In genomic region chr14:116632181-116632580, GRCm38 (mm10) we compare ENCODE assay signal across 13 mouse cellular contexts.
DNase-seq lines count a peak whose midpoint lies in the region; ATAC-seq lines count a peak whose summit lies in the region.
"Had no signal": no experiment of that assay in that cellular context is flagged by ENCODE, and none has a peak within 500 bp of the region (broad histone marks: within the 10 kb centered on the region; RNA-seq: fewer than 3 reads in every experiment).

No protein-coding gene starts in this region.

- no peak for ATAC-seq in erythroblast, adult 5-6 weeks (replicated peaks; ENCODE audit: low FRiP score, poor library complexity, severe bottlenecking)
- ATAC-seq: forebrain, embryonic 13.5 days; intestine, embryonic 16.5 days had no signal

- intact Hi-C loops in left cerebral cortex, postnatal 25 days (cut with DNase I) = no loop called here

- DNase-seq in adrenal gland, postnatal 25 days = peak; percentile 2
- DNase-seq in adrenal gland, postnatal 4 days (ENCODE audit: low spot score in 2 of 2) = no peak
- DNase-seq in lung, postnatal 10 days = peak; percentile 3
- no peak for DNase-seq in lung, postnatal 4 days
- peak; percentile 58 to 81 for DNase-seq in left cerebral cortex, postnatal 25 days (ENCODE audit: low spot score in 2 of 2)
- no peak for DNase-seq in spleen, postnatal 10 days (ENCODE audit: low spot score in 2 of 2)
- DNase-seq in cerebellum, adult 8-10 months = no peak
- DNase-seq: cerebellum, adult 11-12 months; gastrocnemius, postnatal 36 days; kidney, postnatal 14 days had no signal

Comparison
In these comparisons a context has a peak if more than half of its experiments do, and no peak if none do; other contexts are left out.
1. DNase-seq: peak in adrenal gland, postnatal 25 days (single experiment), lung, postnatal 10 days (single experiment) and left cerebral cortex, postnatal 25 days (2 of 2); none in adrenal gland, postnatal 4 days (0 of 2), lung, postnatal 4 days (0 of 2), spleen, postnatal 10 days (0 of 2) and cerebellum, adult 8-10 months (single experiment).